Mouse (Mus musculus) hindbrain, embryonic 16.5 days (tissue): ENCODE measurements around the gene Tut1. TPM values are rescaled to one million over a fixed set of nuclear protein-coding genes. Genes with fewer than 3 reads are reported as not detected.
A peak's percentile ranks its signal among the peaks of the same experiment; 100 is the strongest.
"Not testable (repeated sequence)": the region's sequence is repeated elsewhere in the genome, so short reads cannot be mapped to it uniquely, and the experiment has no call there.

ENCODE experiments used
- ATAC-seq: fragments of 200-750 bp; cut with Nextera tagmentation; 2 replicates; pipeline ENCODE4 v1.8.0; 2017; ENCODE audit warnings: moderate TSS enrichment, moderate library complexity
- H3K27ac ChIP-seq: fragments of 300-500 bp; sonication (generic); 2 replicates; pipeline ENCODE4 v1.5.1; 2014; ENCODE audit warnings: low read depth, mild to moderate bottlenecking, control low read depth, low read length, moderate library complexity
- H3K27me3 ChIP-seq: fragments of 300-500 bp; sonication (generic); replicated peaks from 2 replicates; pipeline ENCODE4 v1.6.1; 2014; ENCODE audit warnings: low read length; ENCODE audit not compliant: control insufficient read depth, insufficient read depth
- H3K36me3 ChIP-seq: fragments of 300-500 bp; sonication (generic); 2 replicates; pipeline ENCODE4 v1.6.1; 2014; ENCODE audit warnings: mild to moderate bottlenecking, low read length, moderate library complexity, mixed read lengths; ENCODE audit not compliant: control insufficient read depth, insufficient read depth
- H3K4me1 ChIP-seq: fragments of 300-500 bp; sonication (generic); 2 replicates; pipeline ENCODE4 v1.6.1; 2014; ENCODE audit warnings: low read depth, low read length; ENCODE audit not compliant: control insufficient read depth, insufficient read depth
- H3K4me2 ChIP-seq: fragments of 300-500 bp; sonication (generic); 2 replicates; pipeline ENCODE4 v1.6.1; 2014; ENCODE audit warnings: mild to moderate bottlenecking, low read length, control low read depth, moderate library complexity
- H3K4me3 ChIP-seq: fragments of 300-500 bp; sonication (generic); 2 replicates; pipeline ENCODE4 v1.5.1; 2014; ENCODE audit warnings: mild to moderate bottlenecking, low read length, control low read depth, moderate library complexity
- H3K9ac ChIP-seq: fragments of 300-500 bp; sonication (generic); 2 replicates; pipeline ENCODE4 v1.6.1; 2014; ENCODE audit warnings: low read depth, mild to moderate bottlenecking, control low read depth, low read length, moderate library complexity
- H3K9me3 ChIP-seq: fragments of 300-500 bp; sonication (generic); 2 replicates; pipeline ENCODE4 v1.6.1; 2014; ENCODE audit warnings: mild to moderate bottlenecking, low read length, moderate library complexity; ENCODE audit not compliant: control insufficient read depth
- WGBS: fragments of 180-500 bp; shearing (Covaris S2); extraction: QIAGEN DNeasy Blood & Tissue Kit; methylation state at CpG from one replicate; pipeline ENCODE4 v1.1.7; 2014; 5-methylcytosine and 5-hydroxymethylcytosine counted together
- polyA plus RNA-seq: library from polyadenylated mRNA; unstranded; fragments of >200 nt; fragmentation: Nextera tagmentation; extraction: Ambion mirVana; gene quantifications from 2 replicates; pipeline ENCODE4 v1.2.1, GENCODE M21; 2015

The Tut1 gene
- polyA plus RNA-seq, 1 experiment from 2014 or later: 23.9 TPM

- Histone ChIP-seq H3K36me3 (no peaks in the 10 kb centered on the region), H3K4me3 (no peak overlapping the region), H3K4me2 (no peak overlapping the region), H3K9me3 (no peaks in the 10 kb centered on the region), H3K27ac (peak overlapping the region; percentile 9; the same call in 1 of the 2 replicates), H3K4me1 (peaks cover 17% of the 10 kb centered on the region), H3K27me3 (peaks cover 15% of the 10 kb centered on the region), H3K9ac (no peak overlapping the region)
- 0 out of 2 replicates have a peak, but pooled peaks have one; percentile 55 for ATAC-seq
- WGBS: 37% methylated on average over 12 of the region's 12 CpGs
Measured at GRCm38 (mm10) chr19:8992769-8993624, 39.4 kb downstream of the Tut1 start.

GRCm38 (mm10) chr19:8993625-8993912, 39.9 kb downstream of the Tut1 start:
- Histone ChIP-seq H3K4me3 (no peak overlapping the region), H3K9me3 (no peaks in the 10 kb centered on the region), H3K4me1 (peaks cover 17% of the 10 kb centered on the region), H3K36me3 (no peaks in the 10 kb centered on the region), H3K27me3 (peaks cover 11% of the 10 kb centered on the region), H3K9ac (no peak overlapping the region), H3K27ac (no peak overlapping the region), H3K4me2 (no peak overlapping the region)
- ATAC-seq: no peak
- WGBS: 35% methylated on average over 2 of the region's 2 CpGs

- Histone ChIP-seq H3K9me3 (no peaks in the 10 kb centered on the region), H3K27ac (no peak overlapping the region), H3K4me1 (peaks cover 5% of the 10 kb centered on the region), H3K27me3 (peaks cover 6% of the 10 kb centered on the region; the same call in 1 of the 2 replicates), H3K9ac (no peak overlapping the region), H3K4me3 (no peak overlapping the region), H3K36me3 (no peaks in the 10 kb centered on the region), H3K4me2 (no peak overlapping the region)
- no peak for ATAC-seq
- WGBS: 84% methylated on average over 10 of the region's 10 CpGs
Measured at GRCm38 (mm10) chr19:8994813-8995607, 41.4 kb downstream of the Tut1 start.

GRCm38 (mm10) chr19:8996601-8997000, 43.0 kb downstream of the Tut1 start:
- Histone ChIP-seq H3K4me3 (no peak overlapping the region), H3K27me3 (no peaks in the 10 kb centered on the region), H3K9me3 (no peaks in the 10 kb centered on the region), H3K4me1 (no peaks in the 10 kb centered on the region; the same call in 1 of the 2 replicates), H3K36me3 (no peaks in the 10 kb centered on the region), H3K27ac (no peak overlapping the region), H3K4me2 (no peak overlapping the region), H3K9ac (no peak overlapping the region)
- ATAC-seq: no peak
- 91% methylated on average over 6 of the region's 6 CpGs for WGBS

GRCm38 (mm10) chr19:8997546-8997945, 43.9 kb downstream of the Tut1 start:
- H3K9me3 ChIP-seq: no peaks in the 10 kb centered on the region
- no peaks in the 10 kb centered on the region for H3K36me3 ChIP-seq
- H3K4me3 ChIP-seq: no peak overlapping the region
- H3K4me1 ChIP-seq: no peaks in the 10 kb centered on the region; the same call in 1 of the 2 replicates
- H3K9ac ChIP-seq: no peak overlapping the region
- H3K27ac ChIP-seq: no peak overlapping the region
- 75% methylated on average over 4 of the region's 4 CpGs for WGBS
- H3K4me2 ChIP-seq: no peak overlapping the region
- no peaks in the 10 kb centered on the region for H3K27me3 ChIP-seq
- peak; percentile 75 for ATAC-seq

GRCm38 (mm10) chr19:8998546-8998945, 44.9 kb downstream of the Tut1 start:
- Histone ChIP-seq H3K4me3 (no peak overlapping the region), H3K4me1 (no peaks in the 10 kb centered on the region), H3K9me3 (no peaks in the 10 kb centered on the region), H3K4me2 (no peak overlapping the region), H3K9ac (no peak overlapping the region), H3K27me3 (no peaks in the 10 kb centered on the region), H3K36me3 (no peaks in the 10 kb centered on the region), H3K27ac (no peak overlapping the region)
- WGBS: 86% methylated on average over 6 of the region's 6 CpGs
- no peak for ATAC-seq

- no peaks in the 10 kb centered on the region for H3K9me3 ChIP-seq
- H3K27me3 ChIP-seq: no peaks in the 10 kb centered on the region
- H3K9ac ChIP-seq: no peak overlapping the region
- H3K36me3 ChIP-seq: no peaks in the 10 kb centered on the region
- no peak overlapping the region for H3K4me2 ChIP-seq
- no peak for ATAC-seq
- H3K4me3 ChIP-seq: no peak overlapping the region
- 90% methylated on average over 4 of the region's 4 CpGs for WGBS
- H3K27ac ChIP-seq: no peak overlapping the region
- H3K4me1 ChIP-seq: no peaks in the 10 kb centered on the region
Measured at GRCm38 (mm10) chr19:8999223-8999622, 45.6 kb downstream of the Tut1 start.

- H3K4me1 ChIP-seq, H3K4me2 ChIP-seq, H3K27ac ChIP-seq, H3K4me3 ChIP-seq, H3K27me3 ChIP-seq, H3K9me3 ChIP-seq, ATAC-seq, H3K36me3 ChIP-seq, H3K9ac ChIP-seq: not testable (repeated sequence)
- 95% methylated on average over 2 of the region's 2 CpGs for WGBS
Measured at GRCm38 (mm10) chr19:9006915-9007314, 53.3 kb downstream of the Tut1 start.
